ENCODE assay signal across 8 mouse cellular contexts in the genomic region with DNA sequence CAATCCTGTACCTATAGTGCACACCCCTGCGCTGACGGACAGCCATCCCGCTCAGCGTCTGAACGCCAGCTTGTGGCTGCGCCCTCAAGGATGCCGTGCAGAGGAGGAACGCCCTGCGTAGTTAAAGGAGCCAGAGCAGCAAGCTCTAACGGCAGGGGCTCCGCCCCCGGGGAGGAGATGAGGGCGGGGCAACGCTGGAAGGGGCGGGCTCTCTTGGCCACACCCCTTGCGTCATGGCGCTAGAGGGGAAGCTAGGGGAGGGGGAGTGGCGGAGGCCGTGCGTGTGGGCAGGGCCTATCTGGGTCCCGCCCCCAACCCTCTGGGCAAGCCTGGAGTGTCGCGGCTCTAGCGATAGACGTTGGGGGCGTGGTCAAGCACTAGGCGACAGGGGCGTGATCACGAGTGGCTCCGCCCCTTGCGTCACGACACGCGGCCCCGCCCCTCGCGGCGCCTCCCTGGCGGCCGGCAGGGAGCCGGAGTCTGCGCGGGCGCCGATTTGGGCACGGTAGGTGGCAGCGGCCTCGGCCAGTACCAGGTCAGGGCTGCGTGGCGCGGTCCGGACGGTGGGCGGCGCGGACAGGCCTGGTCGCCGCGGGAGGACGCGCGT. TPM values are rescaled to one million over a fixed set of nuclear protein-coding genes. Genes with fewer than 3 reads are reported as not detected.
DNase-seq lines count a peak whose midpoint lies in the region; ATAC-seq lines count a peak whose summit lies in the region.

Gene Tpst2 (plus strand): TSS at position 425 of the 607 bp plus-strand sequence.

- peak; percentile 70 for ATAC-seq in inflammation-experienced regulatory T-cells, adult 6 months
- ATAC-seq in megakaryocyte-erythroid progenitor cell, adult 5-6 weeks (replicated peaks; ENCODE audit: low FRiP score, low TSS enrichment, poor library complexity, severe bottlenecking) = peak; percentile 88

- intact Hi-C loops in gastrocnemius, postnatal 14 days (cut with DNase I; ENCODE audit: low total_unique reads) = no loop called here
- intact Hi-C loops in left cerebral cortex, postnatal 10 days (cut with DNase I) = loop anchor here (5.0 kb wide), 1 partner anchor 46 kb away; no protein-coding TSS in a partner anchor

- peak; percentile 100 for DNase-seq in adrenal gland, adult (ENCODE audit: inconsistent age in 2 of 2, low spot score in 1 of 2)
- peak; percentile 100 for DNase-seq in embryo, embryonic 10.5 days (ENCODE audit: low spot score)
- DNase-seq in gastrocnemius, postnatal 14 days = peak; percentile 99
- DNase-seq in left cerebral cortex, postnatal 10 days (ENCODE audit: extremely low spot score in 1 of 2, low spot score in 2 of 2) = peak; percentile 99
- DNase-seq in right cerebral cortex, postnatal 25 days = peak; percentile 100
- DNase-seq in urinary bladder, postnatal 4 days (ENCODE audit: low spot score in 2 of 2) = peak; percentile 100

RNA-seq across cellular contexts. Expression of gene Tpst2, which starts in this region (rescaled TPM):
- 10 to 100 TPM; 17.4 to 23.4 TPM for total RNA-seq in gastrocnemius, postnatal 14 days (2021)
- 100 to 1,000 TPM in 1 of 3 experiments, 10 to 100 TPM in 2; 59.1 to 111 (median 64.1) TPM for polyA plus RNA-seq in inflammation-experienced regulatory T-cells, adult 6 months (2017; shearing (Covaris generic))
- 10 to 100 TPM; 34.4 to 34.6 TPM for total RNA-seq in left cerebral cortex, postnatal 10 days (2021)
- total RNA-seq in megakaryocyte-erythroid progenitor cell, adult 5-6 weeks (2014; fragmentation: Nextera tagmentation) = 37.4 and 43.4 TPM in 2 replicates
- total RNA-seq in megakaryocyte-erythroid progenitor cell, adult 5-6 weeks (2017) = 17.6 and 27.3 TPM in 2 replicates

Comparison
In these comparisons a context has a peak if more than half of its experiments do, and no peak if none do; other contexts are left out.
1. Peak in every context shown above with its lines: DNase-seq and ATAC-seq.